Comparison of ENCODE assay signal across 17 mouse cellular contexts in genomic region chr10:15399964-15400363, GRCm38 (mm10).
DNase-seq lines count a peak whose midpoint lies in the region; ATAC-seq lines count a peak whose summit lies in the region.
"Had no signal": no experiment of that assay in that cellular context is flagged by ENCODE, and none has a peak within 500 bp of the region (broad histone marks: within the 10 kb centered on the region; RNA-seq: fewer than 3 reads in every experiment).

No protein-coding gene starts in this region.

- intact Hi-C loops in gastrocnemius, postnatal 36 days (cut with DNase I) = no loop called here

- ATAC-seq in megakaryocyte progenitor cell, adult 5-6 weeks (replicated peaks; ENCODE audit: poor library complexity) = 0 out of 2 replicates have a peak, but pooled peaks have one; percentile 44
- ATAC-seq: forebrain, embryonic 14.5 days; forebrain, embryonic 16.5 days had no signal

- peak; percentile 33 for DNase-seq in A20 (ENCODE audit: low read depth, low spot score)
- peak; percentile 39 for DNase-seq in MEL-GATA-1-ER (ENCODE audit: extremely low read depth, low read depth)
- no peak for DNase-seq in gastrocnemius, postnatal 36 days
- no peak for DNase-seq in layer of hippocampus, adult 9-10 months (ENCODE audit: low spot score)
- no peak for DNase-seq in frontal cortex, postnatal 14 days (ENCODE audit: low spot score in 2 of 2)
- DNase-seq: adrenal gland, adult 2 months; adrenal gland, postnatal 14 days; adrenal gland, postnatal 36 days; cerebellum, adult 11-12 months; cerebellum, adult 2 months; cerebellum, adult 9-10 months; cerebellum, postnatal 10 days; cerebellum, postnatal 25 days; embryo, embryonic 11 days had no signal

Comparison
In these comparisons a context has a peak if more than half of its experiments do, and no peak if none do; other contexts are left out.
1. DNase-seq: peak in A20 (single experiment) and MEL-GATA-1-ER (single experiment); none in gastrocnemius, postnatal 36 days (0 of 2), layer of hippocampus, adult 9-10 months (single experiment) and frontal cortex, postnatal 14 days (0 of 2).